Mouse (Mus musculus) midbrain, embryonic 15.5 days (tissue): ENCODE data around the gene Tmem9. TPM values are rescaled to one million over a fixed set of nuclear protein-coding genes. Genes with fewer than 3 reads are reported as not detected.
A peak's percentile ranks its signal among the peaks of the same experiment; 100 is the strongest.

ENCODE experiments used
- ATAC-seq: fragments of 200-750 bp; cut with Nextera tagmentation; replicated peaks from 2 replicates; pipeline ENCODE4 v1.8.0; 2017; ENCODE audit warnings: moderate TSS enrichment
- H3K27ac ChIP-seq: fragments of 300-500 bp; sonication (generic); 2 replicates; pipeline ENCODE4 v1.5.1; 2015; ENCODE audit warnings: mild to moderate bottlenecking, inconsistent platforms
- H3K27me3 ChIP-seq: fragments of 300-500 bp; sonication (generic); replicated peaks from 2 replicates; pipeline ENCODE4 v1.6.1; 2015; ENCODE audit warnings: inconsistent platforms
- H3K36me3 ChIP-seq: fragments of 300-500 bp; sonication (generic); replicated peaks from 2 replicates; pipeline ENCODE4 v1.6.1; 2015; ENCODE audit warnings: inconsistent platforms
- H3K4me1 ChIP-seq: fragments of 300-500 bp; sonication (generic); 2 replicates; pipeline ENCODE4 v1.6.1; 2015; ENCODE audit warnings: inconsistent platforms
- H3K4me2 ChIP-seq: fragments of 300-500 bp; sonication (generic); 2 replicates; pipeline ENCODE4 v1.6.1; 2015; ENCODE audit warnings: inconsistent platforms, mild to moderate bottlenecking, moderate library complexity
- H3K4me3 ChIP-seq: fragments of 300-500 bp; sonication (generic); 2 replicates; pipeline ENCODE4 v1.5.1; 2015; ENCODE audit warnings: mild to moderate bottlenecking, inconsistent platforms
- H3K9ac ChIP-seq: fragments of 300-500 bp; sonication (generic); 2 replicates; pipeline ENCODE4 v1.6.1; 2015; ENCODE audit warnings: mild to moderate bottlenecking, inconsistent platforms
- H3K9me3 ChIP-seq: fragments of 300-500 bp; sonication (generic); 2 replicates; pipeline ENCODE4 v1.6.1; 2016; ENCODE audit warnings: inconsistent platforms
- WGBS: fragments of 180-500 bp; shearing (Covaris S2); methylation state at CpG from one replicate; pipeline ENCODE4 v1.1.7; 2015; ENCODE audit warnings: mixed read lengths; 5-methylcytosine and 5-hydroxymethylcytosine counted together
- polyA plus RNA-seq: library from polyadenylated mRNA; unstranded; fragments of >200 nt; fragmentation: Nextera tagmentation; extraction: Ambion mirVana; gene quantifications from 2 replicates; pipeline ENCODE4 v1.2.1, GENCODE M21; 2015

Gene Tmem9
- polyA plus RNA-seq, 1 experiment from 2014 or later, result 150 TPM

- Histone ChIP-seq H3K4me2 (no peak overlapping the region), H3K27me3 (no peaks in the 10 kb centered on the region; the same call in 1 of the 2 replicates), H3K27ac (no peak overlapping the region), H3K36me3 (peaks cover 13% of the 10 kb centered on the region), H3K9ac (no peak overlapping the region), H3K4me3 (no peak overlapping the region), H3K9me3 (no peaks in the 10 kb centered on the region), H3K4me1 (peaks cover 17% of the 10 kb centered on the region)
- 81% methylated on average over 5 of the region's 5 CpGs for WGBS
- ATAC-seq, result no peak
These were observed 31.0 kb downstream of the Tmem9 start for GRCm38 (mm10) chr1:136038746-136039538.

DNA sequence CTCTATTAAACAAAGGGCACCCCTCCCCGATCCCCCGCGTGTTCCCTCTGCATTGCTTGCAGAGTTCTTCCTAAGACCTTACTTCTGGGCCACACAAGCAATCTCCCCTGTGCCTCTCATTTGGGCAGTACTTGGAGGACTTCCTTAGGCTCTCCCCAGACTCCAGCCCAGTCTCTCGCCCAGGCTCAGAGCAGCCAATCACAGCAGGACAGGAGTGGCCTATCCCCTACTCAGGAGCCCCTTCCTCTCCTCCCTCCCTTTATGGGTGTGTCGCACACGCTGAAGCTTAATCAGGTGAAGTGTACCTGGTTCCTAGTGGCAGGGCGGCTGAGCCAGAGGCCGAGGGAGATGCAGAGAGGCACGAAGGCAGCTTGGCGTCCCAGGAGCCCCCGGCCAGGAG, 32.5 kb downstream of the Tmem9 start:
- H3K4me1 ChIP-seq, result peaks cover 17% of the 10 kb centered on the region
- ATAC-seq, result peak; percentile 38; the same call in 1 of the 2 replicates
- H3K27me3 ChIP-seq, result no peaks in the 10 kb centered on the region; the same call in 1 of the 2 replicates
- H3K4me3 ChIP-seq, result no peak overlapping the region
- H3K4me2 ChIP-seq, result no peak overlapping the region
- H3K9me3 ChIP-seq, result no peaks in the 10 kb centered on the region
- no peak overlapping the region for H3K9ac ChIP-seq
- H3K36me3 ChIP-seq, result no peaks in the 10 kb centered on the region
- WGBS, result 17% methylated on average over 11 of the region's 11 CpGs
- H3K27ac ChIP-seq, result no peak overlapping the region

GRCm38 (mm10) chr1:136040874-136041273, 32.9 kb downstream of the Tmem9 start:
- no peak overlapping the region for H3K4me3 ChIP-seq
- peaks cover 17% of the 10 kb centered on the region for H3K4me1 ChIP-seq
- H3K27me3 ChIP-seq, result no peaks in the 10 kb centered on the region; the same call in 1 of the 2 replicates
- H3K4me2 ChIP-seq, result no peak overlapping the region
- ATAC-seq, result 0 out of 2 replicates have a peak, but pooled peaks have one; percentile 53
- no peak overlapping the region for H3K9ac ChIP-seq
- no peaks in the 10 kb centered on the region for H3K36me3 ChIP-seq
- WGBS, result 23% methylated on average over 4 of the region's 4 CpGs
- H3K9me3 ChIP-seq, result no peaks in the 10 kb centered on the region
- H3K27ac ChIP-seq, result no peak overlapping the region

- Histone ChIP-seq H3K9ac (no peak overlapping the region), H3K4me1 (peaks cover 15% of the 10 kb centered on the region), H3K27me3 (peaks cover 19% of the 10 kb centered on the region), H3K36me3 (no peaks in the 10 kb centered on the region), H3K4me3 (no peak overlapping the region), H3K27ac (no peak overlapping the region), H3K9me3 (no peaks in the 10 kb centered on the region), H3K4me2 (no peak overlapping the region)
- 10% methylated on average over 4 of the region's 4 CpGs for WGBS
- ATAC-seq, result 0 out of 2 replicates have a peak, but pooled peaks have one; percentile 16
These were observed 37.8 kb downstream of the Tmem9 start for GRCm38 (mm10) chr1:136045774-136046173.

- ATAC-seq, result no peak
- 9% methylated on average over 2 of the region's 2 CpGs for WGBS
- H3K4me1 ChIP-seq, result peaks cover 10% of the 10 kb centered on the region
- peaks cover 29% of the 10 kb centered on the region for H3K27me3 ChIP-seq
- H3K36me3 ChIP-seq, result no peaks in the 10 kb centered on the region
- H3K9me3 ChIP-seq, result no peaks in the 10 kb centered on the region
- no peak overlapping the region for H3K9ac ChIP-seq
- no peak overlapping the region for H3K4me2 ChIP-seq
- no peak overlapping the region for H3K27ac ChIP-seq
- no peak overlapping the region for H3K4me3 ChIP-seq
These were observed 39.5 kb downstream of the Tmem9 start for GRCm38 (mm10) chr1:136047432-136047831.

- no peaks in the 10 kb centered on the region for H3K36me3 ChIP-seq
- H3K4me3 ChIP-seq, result no peak overlapping the region
- no peak for ATAC-seq
- H3K4me1 ChIP-seq, result peaks cover 10% of the 10 kb centered on the region
- WGBS, result 80% methylated on average over 9 of the region's 9 CpGs
- no peak overlapping the region for H3K9ac ChIP-seq
- H3K9me3 ChIP-seq, result no peaks in the 10 kb centered on the region
- H3K27me3 ChIP-seq, result peaks cover 34% of the 10 kb centered on the region
- H3K27ac ChIP-seq, result no peak overlapping the region
- H3K4me2 ChIP-seq, result no peak overlapping the region
These were observed 39.9 kb downstream of the Tmem9 start for GRCm38 (mm10) chr1:136047894-136048293.

DNA sequence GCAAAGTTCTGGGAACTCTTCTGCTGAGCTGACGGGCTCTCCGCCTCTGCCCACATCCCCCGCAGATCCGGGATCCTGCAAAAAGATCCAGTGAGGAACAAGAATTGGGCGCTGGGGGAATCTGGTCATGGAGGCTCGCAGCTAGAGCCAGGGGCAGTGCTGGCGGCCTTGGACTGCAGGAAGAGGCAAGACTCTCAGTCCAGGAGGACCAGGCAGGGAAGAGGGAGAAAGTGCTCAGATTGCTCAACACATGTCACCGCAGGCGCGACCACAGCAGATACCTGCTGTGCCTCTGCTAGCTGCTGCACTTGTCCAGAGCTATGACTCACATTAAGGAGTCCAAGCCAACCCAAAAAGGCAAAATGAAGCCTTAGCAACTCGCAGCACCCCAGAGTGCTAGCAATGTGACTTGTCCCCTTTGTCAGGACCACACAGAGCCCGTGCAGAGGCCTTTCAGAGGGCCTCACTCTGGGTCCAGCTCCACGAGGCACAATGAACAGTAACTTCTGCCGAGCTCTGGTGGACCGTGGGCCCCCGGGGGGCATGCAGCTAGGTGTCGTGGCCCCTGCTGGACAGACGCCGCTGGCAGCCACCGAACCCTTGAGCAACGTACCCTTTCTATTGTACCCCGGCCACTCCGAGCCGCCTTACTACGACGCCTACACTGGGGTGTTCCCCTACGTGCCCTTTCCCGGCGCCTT, 42.5 kb downstream of the Tmem9 start, which contains the start of gene Ascl5:
Gene Ascl5, plus strand, starts transcription at position 493 of the 701 bp plus-strand sequence.
- H3K9ac ChIP-seq, result peak within 1 kb of the TSS; percentile 45
- no peak for ATAC-seq
- H3K27me3 ChIP-seq, result peaks cover 35% of the 10 kb centered on the region
- 23% methylated on average over 29 of the region's 29 CpGs for WGBS
- peak within 1 kb of the TSS; percentile 60 for H3K4me2 ChIP-seq
- peaks cover 10% of the 10 kb centered on the region for H3K4me1 ChIP-seq
- no peaks in the 10 kb centered on the region for H3K9me3 ChIP-seq
- H3K27ac ChIP-seq, result no peak within 1 kb of the TSS
- no peaks in the 10 kb centered on the region for H3K36me3 ChIP-seq
- H3K4me3 ChIP-seq, result peak within 1 kb of the TSS; percentile 40

DNA sequence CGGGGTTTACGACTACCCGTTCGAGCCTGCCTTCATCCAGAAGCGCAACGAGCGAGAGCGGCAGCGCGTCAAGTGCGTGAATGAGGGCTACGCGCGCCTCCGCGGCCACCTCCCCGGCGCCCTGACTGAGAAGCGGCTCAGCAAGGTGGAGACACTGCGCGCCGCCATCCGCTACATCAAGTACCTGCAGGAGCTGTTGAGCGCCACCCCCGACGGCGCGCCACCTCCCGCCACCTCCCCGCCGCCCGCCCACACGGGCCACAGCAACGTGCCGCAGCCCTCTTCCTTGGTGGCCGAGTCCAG, 43.0 kb downstream of the Tmem9 start:
- ATAC-seq, result peak; percentile 51
- Histone ChIP-seq H3K27me3 (peaks cover 35% of the 10 kb centered on the region), H3K4me1 (peaks cover 10% of the 10 kb centered on the region), H3K4me3 (peak overlapping the region; percentile 40), H3K27ac (no peak overlapping the region), H3K36me3 (no peaks in the 10 kb centered on the region), H3K9me3 (no peaks in the 10 kb centered on the region), H3K4me2 (peak overlapping the region; percentile 60), H3K9ac (peak overlapping the region; percentile 45)
- under 1% methylated on average over 36 of the region's 36 CpGs for WGBS

DNA sequence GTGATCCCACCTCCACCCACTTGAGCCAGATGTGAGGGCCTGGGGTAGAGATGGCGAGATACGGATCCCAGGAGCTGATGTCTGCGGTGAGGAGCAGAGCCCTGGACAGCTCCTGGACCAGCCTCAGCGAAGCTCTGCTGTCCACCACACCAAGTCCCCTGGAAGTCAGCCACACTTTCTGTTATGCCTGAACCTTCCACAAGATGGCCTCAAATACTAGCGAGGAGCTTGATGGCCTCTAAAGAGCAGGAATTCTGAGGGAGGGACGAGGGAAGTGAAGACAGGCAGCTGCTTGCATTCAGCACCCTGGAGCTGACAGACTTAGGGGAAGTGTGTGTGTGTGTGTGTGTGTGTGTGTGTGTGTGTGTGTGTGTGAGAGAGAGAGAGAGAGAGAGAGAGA, 43.5 kb downstream of the Tmem9 start:
- Histone ChIP-seq H3K9ac (peak overlapping the region; percentile 45; the same call in 1 of the 2 replicates), H3K9me3 (no peaks in the 10 kb centered on the region), H3K27ac (no peak overlapping the region), H3K4me2 (peak overlapping the region; percentile 60), H3K27me3 (peaks cover 35% of the 10 kb centered on the region), H3K4me1 (peaks cover 10% of the 10 kb centered on the region), H3K4me3 (peak overlapping the region; percentile 40), H3K36me3 (no peaks in the 10 kb centered on the region)
- peak; percentile 79 for ATAC-seq
- WGBS, result 0% methylated on average over 6 of the region's 6 CpGs

GRCm38 (mm10) chr1:136052547-136052946, 44.6 kb downstream of the Tmem9 start, which contains the start of gene Cacna1s:
Cacna1s (plus strand) TSS chr1:136052750.
- 42% methylated on average over 11 of the region's 11 CpGs for WGBS
- Histone ChIP-seq H3K9me3 (no peaks in the 10 kb centered on the region), H3K9ac (no peak within 1 kb of the TSS), H3K4me3 (no peak within 1 kb of the TSS), H3K27me3 (peaks cover 35% of the 10 kb centered on the region), H3K36me3 (no peaks in the 10 kb centered on the region), H3K27ac (no peak within 1 kb of the TSS), H3K4me1 (peaks cover 15% of the 10 kb centered on the region), H3K4me2 (no peak within 1 kb of the TSS)
- 0 out of 2 replicates have a peak, but pooled peaks have one; percentile 12 for ATAC-seq

DNA sequence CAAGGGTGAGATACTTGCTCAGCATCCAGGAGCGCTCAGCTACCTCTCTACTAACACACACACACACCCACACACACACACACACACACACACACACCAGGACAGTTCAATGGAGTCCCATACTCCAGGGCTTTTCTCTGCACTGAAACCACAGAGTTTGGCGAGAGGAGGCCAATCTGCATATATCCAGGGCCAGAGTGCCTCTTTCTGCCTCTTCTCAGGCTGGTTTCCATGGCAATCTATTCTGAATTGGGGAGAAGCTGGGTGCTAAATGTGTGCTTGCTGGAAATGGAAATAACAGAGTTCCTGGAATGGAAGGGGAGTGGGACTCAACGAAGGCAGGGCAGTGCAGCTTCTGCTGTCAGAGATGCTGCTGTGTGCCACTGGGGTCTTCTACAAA, 47.8 kb downstream of the Tmem9 start:
- H3K9ac ChIP-seq, result no peak overlapping the region
- no peak; the same call in 1 of the 2 replicates for ATAC-seq
- no peaks in the 10 kb centered on the region for H3K9me3 ChIP-seq
- WGBS, result 26% methylated on average over 3 of the region's 3 CpGs
- H3K4me1 ChIP-seq, result peaks cover 11% of the 10 kb centered on the region
- no peak overlapping the region for H3K4me3 ChIP-seq
- H3K27me3 ChIP-seq, result peaks cover 16% of the 10 kb centered on the region
- H3K27ac ChIP-seq, result no peak overlapping the region
- H3K36me3 ChIP-seq, result no peaks in the 10 kb centered on the region
- H3K4me2 ChIP-seq, result no peak overlapping the region

DNA sequence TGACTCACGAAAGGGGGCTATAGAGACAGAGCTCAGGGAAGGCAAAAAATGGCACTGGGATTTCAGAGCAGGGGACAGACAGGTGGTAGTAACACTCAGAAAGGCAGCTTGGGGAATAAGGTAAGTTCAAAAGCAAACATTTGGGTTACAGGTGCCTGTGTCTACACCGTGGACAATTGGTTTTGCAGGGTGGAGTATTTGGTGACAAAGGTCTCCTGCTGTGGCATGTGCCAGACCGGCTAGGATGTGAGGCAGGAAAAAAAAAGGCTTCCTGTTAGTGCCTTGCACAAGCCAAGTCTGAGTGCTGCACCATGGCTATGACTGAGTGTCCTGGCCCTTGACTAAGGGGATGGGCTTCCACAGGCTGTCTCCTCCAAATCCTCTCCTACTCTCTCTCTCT, 50.6 kb downstream of the Tmem9 start:
- no peaks in the 10 kb centered on the region for H3K9me3 ChIP-seq
- no peak overlapping the region for H3K4me2 ChIP-seq
- no peak overlapping the region for H3K4me3 ChIP-seq
- H3K9ac ChIP-seq, result no peak overlapping the region
- no peaks in the 10 kb centered on the region for H3K27me3 ChIP-seq
- no peaks in the 10 kb centered on the region for H3K36me3 ChIP-seq
- no peak overlapping the region for H3K27ac ChIP-seq
- H3K4me1 ChIP-seq, result 0 out of 2 replicates have a peak, but pooled peaks cover 4% of the 10 kb centered on the region
- 61% methylated on average over 3 of the region's 3 CpGs for WGBS
- no peak for ATAC-seq
